Mouse (Mus musculus): ENCODE results near the gene Kirrel3. TPM values are rescaled to one million over a fixed set of nuclear protein-coding genes. Genes with fewer than 3 reads are reported as not detected.

Kirrel3 gene
- polyA plus RNA-seq, 1 experiment from 2014 or later = 0.60 TPM

GRCm38 (mm10) chr9:34918976-34919375 is 433.3 kb downstream of the Kirrel3 start:
- Histone ChIP-seq H3K27ac (ENCODE audit: low read depth, low read length) (no peak overlapping the region), H3K4me2 (replicated peaks; ENCODE audit: low read depth) (no peak overlapping the region), H3K36me3 (ENCODE audit: control insufficient read depth, insufficient read depth) (no peaks in the 10 kb centered on the region), H3K27me3 (replicated peaks; ENCODE audit: control insufficient read depth, insufficient read depth, low read length) (no peaks in the 10 kb centered on the region), H3K4me1 (replicated peaks; ENCODE audit: control insufficient read depth, insufficient read depth, low read length) (no peaks in the 10 kb centered on the region), H3K9ac (ENCODE audit: low read depth, low read length) (no peak overlapping the region), H3K4me3 (ENCODE audit: low read depth, low read length) (no peak overlapping the region), H3K9me3 (ENCODE audit: control insufficient read depth) (no peaks in the 10 kb centered on the region)
- TF ChIP-seq CTCF (IDR thresholded peaks at IDR 0.05; ENCODE audit: low read depth) = no peak
- ATAC-seq = no peak
- WGBS = 94% methylated on average over 5 of the region's 5 CpGs

- TF ChIP-seq CTCF (IDR thresholded peaks at IDR 0.05; ENCODE audit: low read depth) = no peak
- Histone ChIP-seq H3K9ac (ENCODE audit: low read depth, low read length) (no peak overlapping the region), H3K27me3 (replicated peaks; ENCODE audit: control insufficient read depth, insufficient read depth, low read length) (no peaks in the 10 kb centered on the region), H3K36me3 (ENCODE audit: control insufficient read depth, insufficient read depth) (no peaks in the 10 kb centered on the region), H3K4me3 (ENCODE audit: low read depth, low read length) (no peak overlapping the region), H3K27ac (ENCODE audit: low read depth, low read length) (no peak overlapping the region), H3K4me1 (replicated peaks; ENCODE audit: control insufficient read depth, insufficient read depth, low read length) (no peaks in the 10 kb centered on the region), H3K9me3 (ENCODE audit: control insufficient read depth) (no peaks in the 10 kb centered on the region), H3K4me2 (replicated peaks; ENCODE audit: low read depth) (no peak overlapping the region)
- no peak for ATAC-seq
- WGBS = 75% methylated on average over 3 of the region's 3 CpGs
Measured at GRCm38 (mm10) chr9:34920116-34920515, 434.4 kb downstream of the Kirrel3 start.

DNA sequence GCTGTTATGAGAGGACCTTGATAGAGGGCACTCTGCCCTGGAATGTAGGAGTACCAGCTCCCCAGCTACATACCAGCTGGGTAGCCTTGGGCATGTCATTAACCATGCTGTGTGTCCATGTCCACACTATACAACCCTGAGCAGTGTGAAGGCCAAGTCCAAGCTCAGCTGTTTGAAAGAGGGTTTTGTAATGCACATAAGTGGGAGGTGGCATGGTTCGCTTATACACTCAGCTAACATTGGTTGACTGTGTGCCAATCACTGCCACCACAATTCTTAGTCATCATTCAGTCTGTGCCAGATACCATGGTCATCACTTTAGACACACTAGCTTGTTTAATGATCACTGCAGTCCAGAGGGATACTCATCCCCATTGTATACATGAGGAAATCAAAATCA is 436.2 kb downstream of the Kirrel3 start:
- WGBS = 90% methylated on average over 1 of the region's 1 CpGs
- no peak for TF ChIP-seq CTCF (IDR thresholded peaks at IDR 0.05; ENCODE audit: low read depth)
- Histone ChIP-seq H3K4me1 (replicated peaks; ENCODE audit: control insufficient read depth, insufficient read depth, low read length) (no peaks in the 10 kb centered on the region), H3K27me3 (replicated peaks; ENCODE audit: control insufficient read depth, insufficient read depth, low read length) (no peaks in the 10 kb centered on the region), H3K27ac (ENCODE audit: low read depth, low read length) (no peak overlapping the region), H3K9ac (ENCODE audit: low read depth, low read length) (no peak overlapping the region), H3K4me2 (replicated peaks; ENCODE audit: low read depth) (no peak overlapping the region), H3K9me3 (ENCODE audit: control insufficient read depth) (no peaks in the 10 kb centered on the region), H3K4me3 (ENCODE audit: low read depth, low read length) (no peak overlapping the region), H3K36me3 (ENCODE audit: control insufficient read depth, insufficient read depth) (no peaks in the 10 kb centered on the region)
- ATAC-seq = no peak

GRCm38 (mm10) chr9:34922716-34923115 is 437.0 kb downstream of the Kirrel3 start:
- TF ChIP-seq CTCF (IDR thresholded peaks at IDR 0.05; ENCODE audit: low read depth) = no peak
- no peak overlapping the region for H3K4me2 ChIP-seq (replicated peaks; ENCODE audit: low read depth)
- no peak overlapping the region for H3K9ac ChIP-seq (ENCODE audit: low read depth, low read length)
- ATAC-seq = no peak
- H3K27me3 ChIP-seq (replicated peaks; ENCODE audit: control insufficient read depth, insufficient read depth, low read length) = no peaks in the 10 kb centered on the region
- H3K36me3 ChIP-seq (ENCODE audit: control insufficient read depth, insufficient read depth) = no peaks in the 10 kb centered on the region
- 68% methylated on average over 6 of the region's 6 CpGs for WGBS
- H3K27ac ChIP-seq (ENCODE audit: low read depth, low read length) = no peak overlapping the region
- no peaks in the 10 kb centered on the region for H3K4me1 ChIP-seq (replicated peaks; ENCODE audit: control insufficient read depth, insufficient read depth, low read length)
- no peaks in the 10 kb centered on the region for H3K9me3 ChIP-seq (ENCODE audit: control insufficient read depth)
- no peak overlapping the region for H3K4me3 ChIP-seq (ENCODE audit: low read depth, low read length)

GRCm38 (mm10) chr9:34923134-34923931 is 437.6 kb downstream of the Kirrel3 start:
- Histone ChIP-seq H3K9ac (ENCODE audit: low read depth, low read length) (no peak overlapping the region), H3K9me3 (ENCODE audit: control insufficient read depth) (no peaks in the 10 kb centered on the region), H3K36me3 (ENCODE audit: control insufficient read depth, insufficient read depth) (no peaks in the 10 kb centered on the region), H3K4me1 (replicated peaks; ENCODE audit: control insufficient read depth, insufficient read depth, low read length) (no peaks in the 10 kb centered on the region), H3K27ac (ENCODE audit: low read depth, low read length) (no peak overlapping the region), H3K4me3 (ENCODE audit: low read depth, low read length) (no peak overlapping the region), H3K4me2 (replicated peaks; ENCODE audit: low read depth) (no peak overlapping the region), H3K27me3 (replicated peaks; ENCODE audit: control insufficient read depth, insufficient read depth, low read length) (no peaks in the 10 kb centered on the region)
- no peak for TF ChIP-seq CTCF (IDR thresholded peaks at IDR 0.05; ENCODE audit: low read depth)
- WGBS = 70% methylated on average over 14 of the region's 14 CpGs
- no peak for ATAC-seq

- no peak overlapping the region for H3K4me2 ChIP-seq (replicated peaks; ENCODE audit: low read depth)
- no peaks in the 10 kb centered on the region for H3K27me3 ChIP-seq (replicated peaks; ENCODE audit: control insufficient read depth, insufficient read depth, low read length)
- no peaks in the 10 kb centered on the region for H3K4me1 ChIP-seq (replicated peaks; ENCODE audit: control insufficient read depth, insufficient read depth, low read length)
- 81% methylated on average over 5 of the region's 5 CpGs for WGBS
- no peak overlapping the region for H3K4me3 ChIP-seq (ENCODE audit: low read depth, low read length)
- ATAC-seq = no peak
- no peak for TF ChIP-seq CTCF (IDR thresholded peaks at IDR 0.05; ENCODE audit: low read depth)
- H3K27ac ChIP-seq (ENCODE audit: low read depth, low read length) = no peak overlapping the region
- no peaks in the 10 kb centered on the region for H3K36me3 ChIP-seq (ENCODE audit: control insufficient read depth, insufficient read depth)
- no peaks in the 10 kb centered on the region for H3K9me3 ChIP-seq (ENCODE audit: control insufficient read depth)
- no peak overlapping the region for H3K9ac ChIP-seq (ENCODE audit: low read depth, low read length)
Measured at GRCm38 (mm10) chr9:34925616-34926015, 439.9 kb downstream of the Kirrel3 start.
